Mouse (Mus musculus): Measurements from ENCODE around the gene Per1. TPM values are rescaled to one million over a fixed set of nuclear protein-coding genes. Genes with fewer than 3 reads are reported as not detected.
A peak's percentile ranks its signal among the peaks of the same experiment; 100 is the strongest.

The Per1 gene
- polyA plus RNA-seq, 1 experiment: 4.5 TPM

DNA sequence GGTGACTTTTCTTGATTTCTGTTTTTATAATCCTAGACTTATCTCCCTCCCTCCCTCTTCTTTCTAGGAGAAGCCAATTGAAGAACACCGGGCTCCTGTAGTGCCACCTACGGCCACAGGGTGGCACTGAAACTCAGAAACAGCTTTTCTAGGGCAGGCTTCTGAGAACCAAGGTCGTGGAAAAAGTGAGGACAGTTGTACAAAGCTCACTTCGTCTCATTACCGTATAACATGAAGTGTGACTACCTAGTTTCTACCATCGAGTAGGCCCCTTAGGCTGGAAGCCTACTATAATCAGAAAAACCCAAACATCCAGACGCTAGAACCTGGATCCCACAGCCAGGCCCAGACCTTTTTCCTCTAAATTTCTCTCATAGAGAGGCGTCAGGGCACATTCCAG, 28.1 kb upstream of the Per1 start:
- Histone ChIP-seq H3K27me3 (ENCODE audit: control insufficient read depth, insufficient read depth, insufficient read length) (no peaks in the 10 kb centered on the region), H3K36me3 (ENCODE audit: control insufficient read depth, insufficient read depth) (no peaks in the 10 kb centered on the region), H3ac (ENCODE audit: control insufficient read depth, insufficient read length, low read depth) (no peak overlapping the region), H3K4me3 (ENCODE audit: insufficient read depth, poor library complexity, severe bottlenecking) (no peak overlapping the region), H3K79me3 (ENCODE audit: low read depth) (no peaks in the 10 kb centered on the region), H3K79me2 (ENCODE audit: control insufficient read depth, insufficient read depth) (no peaks in the 10 kb centered on the region)
- TF ChIP-seq USF1 (IDR thresholded peaks at IDR 0.05; ENCODE audit: low read depth) (no peak), CTCF (IDR thresholded peaks at IDR 0.05; ENCODE audit: control insufficient read depth, insufficient read depth, insufficient read length) (peak; percentile 43), FOSL1 (IDR thresholded peaks at IDR 0.05; ENCODE audit: insufficient read depth, low read length, poor library complexity, severe bottlenecking) (no peak), MAX (IDR thresholded peaks at IDR 0.05) (no peak), MYOG (IDR thresholded peaks at IDR 0.05; ENCODE audit: control insufficient read depth, extremely low read depth, insufficient read length) (no peak)

DNA sequence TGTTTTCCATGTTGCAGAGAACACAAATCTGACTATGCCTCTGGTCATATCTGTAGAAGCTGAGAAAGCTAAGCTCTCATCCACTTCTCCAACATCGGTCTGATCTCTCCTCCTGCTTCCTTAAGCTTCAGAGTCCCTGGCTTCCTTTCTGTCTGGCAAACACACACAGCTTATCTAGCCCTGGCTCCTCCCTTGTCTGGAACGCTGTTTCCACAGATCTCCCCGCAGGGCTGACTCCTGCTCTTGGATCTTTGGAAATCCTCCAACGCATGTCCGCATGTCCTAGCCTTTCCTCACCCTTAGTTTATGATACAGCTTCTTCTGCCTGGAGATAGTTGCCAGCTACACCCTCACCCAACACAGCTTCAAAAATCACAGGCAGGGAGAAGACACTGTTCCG, 27.4 kb upstream of the Per1 start:
- H3K36me3 ChIP-seq (ENCODE audit: control insufficient read depth, insufficient read depth): no peaks in the 10 kb centered on the region
- H3K4me3 ChIP-seq (ENCODE audit: insufficient read depth, poor library complexity, severe bottlenecking): no peak overlapping the region
- H3K79me2 ChIP-seq (ENCODE audit: control insufficient read depth, insufficient read depth): no peaks in the 10 kb centered on the region
- H3K79me3 ChIP-seq (ENCODE audit: low read depth): no peaks in the 10 kb centered on the region
- no peak for TF ChIP-seq CTCF (IDR thresholded peaks at IDR 0.05; ENCODE audit: control insufficient read depth, insufficient read depth, insufficient read length)
- no peak for TF ChIP-seq MYOG (IDR thresholded peaks at IDR 0.05; ENCODE audit: control insufficient read depth, extremely low read depth, insufficient read length)
- TF ChIP-seq USF1 (IDR thresholded peaks at IDR 0.05; ENCODE audit: low read depth): no peak
- TF ChIP-seq MAX (IDR thresholded peaks at IDR 0.05): no peak
- no peak for TF ChIP-seq FOSL1 (IDR thresholded peaks at IDR 0.05; ENCODE audit: insufficient read depth, low read length, poor library complexity, severe bottlenecking)
- no peak overlapping the region for H3ac ChIP-seq (ENCODE audit: control insufficient read depth, insufficient read length, low read depth)
- H3K27me3 ChIP-seq (ENCODE audit: control insufficient read depth, insufficient read depth, insufficient read length): no peaks in the 10 kb centered on the region

DNA sequence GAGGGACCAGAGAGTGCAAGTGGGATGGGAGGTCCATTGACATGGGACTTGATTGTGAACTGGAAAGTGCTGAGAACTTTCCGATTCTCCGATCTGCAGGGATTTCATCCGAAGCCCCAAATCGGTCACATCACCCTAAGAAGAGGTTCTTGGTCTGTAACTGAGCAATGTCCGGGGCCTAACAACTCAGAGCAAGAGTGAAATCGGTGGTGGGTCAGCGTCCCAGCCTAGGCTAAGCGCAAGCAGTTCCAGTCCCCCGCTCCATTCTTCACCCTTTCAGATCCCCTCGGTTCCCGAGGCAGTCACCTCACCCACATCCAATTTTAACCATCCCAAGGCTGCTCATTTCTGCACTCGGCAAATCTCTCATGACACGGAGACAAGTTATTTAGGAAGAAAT, 24.9 kb upstream of the Per1 start:
- Histone ChIP-seq H3K27me3 (ENCODE audit: control insufficient read depth, insufficient read depth, insufficient read length) (no peaks in the 10 kb centered on the region), H3K79me3 (ENCODE audit: low read depth) (no peaks in the 10 kb centered on the region), H3K79me2 (ENCODE audit: control insufficient read depth, insufficient read depth) (no peaks in the 10 kb centered on the region), H3K36me3 (ENCODE audit: control insufficient read depth, insufficient read depth) (no peaks in the 10 kb centered on the region), H3ac (ENCODE audit: control insufficient read depth, insufficient read length, low read depth) (peak overlapping the region; percentile 96), H3K4me3 (ENCODE audit: insufficient read depth, poor library complexity, severe bottlenecking) (peak overlapping the region; percentile 65)
- TF ChIP-seq USF1 (IDR thresholded peaks at IDR 0.05; ENCODE audit: low read depth) (no peak), FOSL1 (IDR thresholded peaks at IDR 0.05; ENCODE audit: insufficient read depth, low read length, poor library complexity, severe bottlenecking) (no peak), MYOG (IDR thresholded peaks at IDR 0.05; ENCODE audit: control insufficient read depth, extremely low read depth, insufficient read length) (no peak), CEBPB (IDR thresholded peaks at IDR 0.05; ENCODE audit: low read depth) (no peak), MYOD1 (IDR thresholded peaks at IDR 0.05; ENCODE audit: control insufficient read depth, insufficient read length, low read depth) (no peak), MAX (IDR thresholded peaks at IDR 0.05) (no peak), CTCF (IDR thresholded peaks at IDR 0.05; ENCODE audit: control insufficient read depth, insufficient read depth, insufficient read length) (no peak)

DNA sequence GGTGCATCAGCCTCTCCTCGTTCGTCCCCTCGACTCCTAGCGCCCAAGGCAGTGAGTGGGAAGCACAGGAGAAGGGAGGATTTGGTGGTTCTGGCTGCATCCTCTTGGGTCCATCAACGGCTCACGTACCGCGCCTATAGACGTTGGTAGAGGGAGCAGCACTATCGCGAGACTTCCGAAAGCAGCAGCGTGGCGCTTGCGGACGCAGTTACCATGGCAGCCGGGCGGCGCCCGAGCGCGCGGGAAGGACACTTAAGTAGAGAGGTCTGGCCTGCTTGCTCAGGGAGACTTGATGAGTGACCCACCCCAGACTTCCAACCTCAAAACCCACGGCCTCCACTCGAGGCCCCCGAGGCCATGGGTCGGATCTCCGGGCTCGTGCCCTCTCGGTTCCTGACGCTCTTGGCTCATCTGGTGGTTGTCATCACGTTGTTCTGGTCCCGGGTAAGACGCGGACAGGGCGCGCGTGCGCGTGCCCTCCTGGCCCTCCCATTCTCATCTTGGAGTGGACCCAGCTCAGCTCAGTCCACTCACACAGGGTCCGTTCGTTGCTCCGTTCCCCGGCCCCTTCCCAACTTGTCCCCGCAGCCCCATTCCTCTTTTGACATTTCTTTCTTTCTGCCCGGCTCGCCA, 24.3 kb upstream of the Per1 start, which contains the start of gene Tmem107:
TSS of gene Tmem107 (plus strand) at position 217 of the 633 bp plus-strand sequence.
- peak; percentile 74 for TF ChIP-seq MAX (IDR thresholded peaks at IDR 0.05)
- TF ChIP-seq MYOD1 (IDR thresholded peaks at IDR 0.05; ENCODE audit: control insufficient read depth, insufficient read length, low read depth): no peak

DNA sequence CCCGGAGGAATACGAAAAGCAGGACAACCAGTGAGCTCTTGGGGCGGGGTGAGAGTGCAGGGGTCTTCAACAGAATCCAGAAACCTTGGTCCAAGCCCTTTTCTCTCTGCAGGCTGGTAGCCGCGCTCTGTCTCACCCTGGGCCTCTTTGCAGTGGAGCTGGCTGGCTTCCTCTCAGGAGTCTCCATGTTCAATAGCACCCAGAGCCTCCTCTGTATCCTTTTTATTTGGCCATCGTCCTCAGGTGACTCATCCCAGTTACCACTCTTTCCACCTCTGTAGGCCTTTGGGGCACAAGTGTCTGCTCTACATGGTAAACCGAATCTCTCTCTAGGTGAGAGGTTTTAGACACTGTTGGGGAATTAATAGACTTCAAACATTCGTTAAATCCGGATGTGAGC, 23.8 kb upstream of the Per1 start:
- Histone ChIP-seq H3K4me3 (ENCODE audit: insufficient read depth, poor library complexity, severe bottlenecking) (peak overlapping the region; percentile 65), H3K27me3 (ENCODE audit: control insufficient read depth, insufficient read depth, insufficient read length) (no peaks in the 10 kb centered on the region), H3K79me3 (ENCODE audit: low read depth) (no peaks in the 10 kb centered on the region), H3K36me3 (ENCODE audit: control insufficient read depth, insufficient read depth) (no peaks in the 10 kb centered on the region), H3K79me2 (ENCODE audit: control insufficient read depth, insufficient read depth) (no peaks in the 10 kb centered on the region), H3ac (ENCODE audit: control insufficient read depth, insufficient read length, low read depth) (peak overlapping the region; percentile 96)
- TF ChIP-seq FOSL1 (IDR thresholded peaks at IDR 0.05; ENCODE audit: insufficient read depth, low read length, poor library complexity, severe bottlenecking) (peak; percentile 22), CEBPB (IDR thresholded peaks at IDR 0.05; ENCODE audit: low read depth) (no peak)

More for the DNA sequence above, 24.3 kb upstream of the Per1 start, which contains the start of gene Tmem107:
- Histone ChIP-seq H3K79me3 (ENCODE audit: low read depth) (no peaks in the 10 kb centered on the region), H3K36me3 (ENCODE audit: control insufficient read depth, insufficient read depth) (no peaks in the 10 kb centered on the region), H3ac (ENCODE audit: control insufficient read depth, insufficient read length, low read depth) (peak within 1 kb of the TSS; percentile 96), H3K27me3 (ENCODE audit: control insufficient read depth, insufficient read depth, insufficient read length) (no peaks in the 10 kb centered on the region), H3K79me2 (ENCODE audit: control insufficient read depth, insufficient read depth) (no peaks in the 10 kb centered on the region), H3K4me3 (ENCODE audit: insufficient read depth, poor library complexity, severe bottlenecking) (peak within 1 kb of the TSS; percentile 65)

DNA sequence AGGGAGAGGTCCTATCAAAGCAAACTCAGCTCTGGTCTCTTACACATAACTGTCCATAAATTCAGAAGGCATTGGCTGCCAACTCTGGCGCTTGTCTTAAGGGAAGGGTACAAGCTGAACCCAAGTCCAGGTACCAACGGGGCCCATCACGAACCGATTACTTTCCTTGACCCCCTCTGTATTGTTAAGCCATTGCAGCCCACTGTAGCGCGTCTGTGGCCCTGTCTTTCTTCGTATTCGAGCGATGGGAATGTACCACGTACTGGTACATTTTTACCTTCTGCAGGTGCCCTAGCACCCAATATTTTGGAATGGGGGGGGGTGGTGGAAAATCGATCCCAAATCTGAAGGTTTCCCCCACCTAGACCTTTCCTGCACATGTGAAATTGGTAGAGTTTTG, 22.8 kb upstream of the Per1 start:
- Histone ChIP-seq H3ac (ENCODE audit: control insufficient read depth, insufficient read length, low read depth) (no peak overlapping the region), H3K4me3 (ENCODE audit: insufficient read depth, poor library complexity, severe bottlenecking) (no peak overlapping the region), H3K36me3 (ENCODE audit: control insufficient read depth, insufficient read depth) (no peaks in the 10 kb centered on the region), H3K27me3 (ENCODE audit: control insufficient read depth, insufficient read depth, insufficient read length) (no peaks in the 10 kb centered on the region), H3K79me2 (ENCODE audit: control insufficient read depth, insufficient read depth) (no peaks in the 10 kb centered on the region), H3K79me3 (ENCODE audit: low read depth) (no peaks in the 10 kb centered on the region)
- TF ChIP-seq MAX (IDR thresholded peaks at IDR 0.05) (no peak), MYOG (IDR thresholded peaks at IDR 0.05; ENCODE audit: control insufficient read depth, extremely low read depth, insufficient read length) (no peak), CTCF (IDR thresholded peaks at IDR 0.05; ENCODE audit: control insufficient read depth, insufficient read depth, insufficient read length) (no peak), MYOD1 (IDR thresholded peaks at IDR 0.05; ENCODE audit: control insufficient read depth, insufficient read length, low read depth) (no peak), USF1 (IDR thresholded peaks at IDR 0.05; ENCODE audit: low read depth) (no peak), CEBPB (IDR thresholded peaks at IDR 0.05; ENCODE audit: low read depth) (no peak), FOSL1 (IDR thresholded peaks at IDR 0.05; ENCODE audit: insufficient read depth, low read length, poor library complexity, severe bottlenecking) (no peak)

Data from C2C12 (cell line).